Mouse (Mus musculus): Measurements from ENCODE around the gene Capn2. TPM values are rescaled to one million over a fixed set of nuclear protein-coding genes. Genes with fewer than 3 reads are reported as not detected.

Capn2 gene
- polyA plus RNA-seq, 1 experiment from 2014 or later: 135 TPM

DNA sequence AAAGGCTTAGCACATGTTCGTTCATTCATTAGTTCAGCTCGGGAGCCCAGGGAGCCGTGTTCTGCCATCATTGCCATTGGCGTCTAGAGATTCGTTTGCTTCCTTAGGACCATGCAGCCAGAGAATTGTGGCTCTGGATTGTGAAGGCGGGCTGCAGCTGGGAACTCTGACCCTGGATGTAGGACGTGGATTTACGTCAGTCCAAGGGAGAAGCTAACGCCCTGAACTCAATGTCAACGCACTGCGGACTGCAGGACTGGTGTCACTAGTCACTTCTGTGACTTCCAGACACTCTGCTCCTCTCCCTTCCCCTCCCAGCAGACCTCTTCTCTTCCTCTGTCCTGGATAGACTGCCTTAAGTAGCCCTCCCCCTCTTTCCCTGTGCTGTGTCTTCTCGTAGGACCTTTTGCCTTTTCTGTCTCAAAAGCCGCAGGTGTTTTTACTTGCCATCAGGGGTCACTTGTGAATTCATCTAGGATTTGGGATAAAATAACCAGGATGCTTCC, 9.9 kb upstream of the Capn2 start:
- no peak overlapping the region for H3K9ac ChIP-seq (replicated peaks; ENCODE audit: low read depth)
- 56% methylated on average over 13 of the region's 13 CpGs for WGBS
- no peaks in the 10 kb centered on the region for H3K9me3 ChIP-seq (ENCODE audit: low read length)
- H3K27ac ChIP-seq (ENCODE audit: low read length): no peak overlapping the region
- DNase-seq (ENCODE audit: low spot score): no peak
- ATAC-seq: no peak
- H3K4me3 ChIP-seq (ENCODE audit: low read depth, low read length): no peak overlapping the region
- H3K4me1 ChIP-seq (ENCODE audit: insufficient read depth, low read depth, low read length): peaks cover 5% of the 10 kb centered on the region; the same call in 1 of the 2 replicates
- TF ChIP-seq CTCF (IDR thresholded peaks at IDR 0.05) (no peak), EP300 (IDR thresholded peaks at IDR 0.05) (no peak)
- H3K4me2 ChIP-seq (replicated peaks; ENCODE audit: low read depth, low read length): no peak overlapping the region
- H3K36me3 ChIP-seq (ENCODE audit: insufficient read depth, low read length): no peaks in the 10 kb centered on the region
- H3K27me3 ChIP-seq (replicated peaks; ENCODE audit: insufficient read depth, low read length): no peaks in the 10 kb centered on the region

DNA sequence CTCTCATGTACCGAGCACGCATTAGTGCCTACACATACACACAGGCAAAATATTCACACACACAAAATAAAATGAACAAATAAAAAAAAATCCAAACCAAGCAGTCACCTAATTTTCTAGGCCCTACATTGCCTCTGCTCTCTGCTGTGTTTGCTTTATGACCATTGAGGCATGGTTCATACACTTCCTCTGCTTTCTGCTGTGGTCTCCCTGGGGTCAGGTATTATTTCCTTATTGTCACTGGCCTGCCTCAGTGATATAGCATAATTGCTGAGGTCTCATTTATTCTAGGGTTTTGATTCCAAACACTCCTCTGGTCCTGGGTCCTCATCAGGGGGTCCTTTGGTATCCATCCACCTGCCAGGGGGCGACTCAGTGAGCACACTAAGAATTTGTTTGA, 8.2 kb upstream of the Capn2 start:
- H3K27me3 ChIP-seq (replicated peaks; ENCODE audit: insufficient read depth, low read length): no peaks in the 10 kb centered on the region
- no peaks in the 10 kb centered on the region for H3K36me3 ChIP-seq (ENCODE audit: insufficient read depth, low read length)
- WGBS: 89% methylated on average over 3 of the region's 3 CpGs
- H3K9me3 ChIP-seq (ENCODE audit: low read length): no peaks in the 10 kb centered on the region
- H3K4me3 ChIP-seq (ENCODE audit: low read depth, low read length): no peak overlapping the region
- no peak overlapping the region for H3K4me2 ChIP-seq (replicated peaks; ENCODE audit: low read depth, low read length)
- no peak for DNase-seq (ENCODE audit: low spot score)
- H3K27ac ChIP-seq (ENCODE audit: low read length): no peak overlapping the region
- ATAC-seq: no peak
- TF ChIP-seq CTCF (IDR thresholded peaks at IDR 0.05) (no peak), EP300 (IDR thresholded peaks at IDR 0.05) (no peak)
- peaks cover 5% of the 10 kb centered on the region; the same call in 1 of the 2 replicates for H3K4me1 ChIP-seq (ENCODE audit: insufficient read depth, low read depth, low read length)
- no peak overlapping the region for H3K9ac ChIP-seq (replicated peaks; ENCODE audit: low read depth)

DNA sequence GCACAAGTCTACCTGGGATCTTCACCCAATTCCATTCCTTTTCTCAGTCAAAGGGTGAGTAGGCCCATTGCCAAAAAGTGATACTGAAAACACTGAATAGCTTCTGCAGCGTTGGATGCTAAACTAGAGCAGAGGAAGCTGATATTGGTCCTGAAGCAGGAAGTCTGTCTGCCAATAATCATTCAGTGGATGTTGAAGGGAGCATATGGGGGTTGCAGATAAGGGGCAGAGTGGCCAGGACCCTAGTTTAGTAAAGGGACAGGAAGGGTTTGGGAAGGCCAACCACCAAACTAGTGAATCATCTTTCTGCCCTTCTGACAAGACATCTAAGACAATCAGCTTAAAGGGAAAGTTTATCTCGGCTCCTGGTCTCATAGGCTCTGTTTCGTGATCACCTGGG, 6.3 kb upstream of the Capn2 start:
- WGBS: 71% methylated on average over 3 of the region's 3 CpGs
- no peak for ATAC-seq
- no peak for TF ChIP-seq EP300 (IDR thresholded peaks at IDR 0.05)
- TF ChIP-seq CTCF (IDR thresholded peaks at IDR 0.05): no peak

DNA sequence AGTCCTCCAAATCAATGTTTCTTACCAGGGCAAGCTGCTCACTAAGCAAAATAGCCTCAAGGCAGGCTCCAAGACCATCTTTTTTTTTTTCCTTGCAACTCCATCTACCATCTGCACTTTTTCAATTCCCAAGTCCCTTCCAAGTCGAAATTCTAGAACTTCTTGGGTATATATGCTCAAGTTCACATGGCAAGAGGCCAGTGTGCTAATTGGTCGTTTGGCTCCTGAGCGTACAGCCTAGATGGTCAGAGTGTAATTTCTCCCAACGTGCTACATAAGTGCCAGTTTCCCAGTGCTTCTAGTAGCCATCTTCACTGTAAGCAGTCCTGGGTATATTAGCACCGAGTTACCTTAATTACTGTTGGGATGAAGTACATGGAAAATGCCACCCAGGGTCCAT, 5.6 kb upstream of the Capn2 start:
- Histone ChIP-seq H3K27me3 (replicated peaks; ENCODE audit: insufficient read depth, low read length) (no peaks in the 10 kb centered on the region), H3K4me1 (ENCODE audit: insufficient read depth, low read depth, low read length) (peaks cover 9% of the 10 kb centered on the region), H3K27ac (ENCODE audit: low read length) (no peak overlapping the region), H3K9me3 (ENCODE audit: low read length) (no peaks in the 10 kb centered on the region), H3K9ac (replicated peaks; ENCODE audit: low read depth) (no peak overlapping the region), H3K4me2 (replicated peaks; ENCODE audit: low read depth, low read length) (no peak overlapping the region), H3K4me3 (ENCODE audit: low read depth, low read length) (no peak overlapping the region), H3K36me3 (ENCODE audit: insufficient read depth, low read length) (no peaks in the 10 kb centered on the region)
- DNase-seq (ENCODE audit: low spot score): no peak
- 58% methylated on average over 5 of the region's 5 CpGs for WGBS
- ATAC-seq: no peak
- TF ChIP-seq CTCF (IDR thresholded peaks at IDR 0.05) (no peak), EP300 (IDR thresholded peaks at IDR 0.05) (no peak)

More for the DNA sequence above, 6.3 kb upstream of the Capn2 start:
- Histone ChIP-seq H3K9me3 (ENCODE audit: low read length) (no peaks in the 10 kb centered on the region), H3K4me1 (ENCODE audit: insufficient read depth, low read depth, low read length) (peaks cover 14% of the 10 kb centered on the region), H3K4me2 (replicated peaks; ENCODE audit: low read depth, low read length) (no peak overlapping the region), H3K4me3 (ENCODE audit: low read depth, low read length) (no peak overlapping the region), H3K27ac (ENCODE audit: low read length) (no peak overlapping the region), H3K27me3 (replicated peaks; ENCODE audit: insufficient read depth, low read length) (no peaks in the 10 kb centered on the region), H3K36me3 (ENCODE audit: insufficient read depth, low read length) (no peaks in the 10 kb centered on the region), H3K9ac (replicated peaks; ENCODE audit: low read depth) (no peak overlapping the region)
- no peak for DNase-seq (ENCODE audit: low spot score)

DNA sequence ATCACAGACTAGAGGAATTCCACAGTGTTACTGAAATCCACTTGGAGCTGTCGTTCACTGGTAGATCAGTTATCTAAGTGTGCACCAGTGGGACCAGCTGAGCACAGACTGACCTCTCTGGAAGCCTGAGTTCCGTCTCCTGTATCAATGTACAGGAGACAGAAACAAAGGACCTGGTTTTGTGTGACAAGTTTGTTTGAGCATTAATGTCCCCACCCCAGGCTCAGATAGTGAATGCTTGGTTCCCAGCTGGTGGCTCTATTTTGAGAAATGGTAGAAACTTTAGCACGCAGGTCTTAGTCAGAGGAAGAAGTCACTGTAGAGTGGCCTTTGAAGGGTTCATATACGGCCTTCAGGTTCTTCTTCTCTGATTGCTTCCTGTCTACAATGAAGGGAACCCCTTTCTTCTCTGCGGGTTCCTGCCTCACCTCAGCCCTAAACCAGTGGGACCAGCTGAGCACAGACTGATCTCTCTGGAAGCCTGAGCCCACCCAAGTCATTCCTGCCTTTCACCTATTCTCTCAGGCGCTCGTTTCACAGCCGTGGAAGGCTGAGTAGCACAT, 3.6 kb upstream of the Capn2 start:
- DNase-seq (ENCODE audit: low spot score): no peak
- WGBS: 73% methylated on average over 8 of the region's 8 CpGs
- ATAC-seq: no peak
- no peaks in the 10 kb centered on the region for H3K27me3 ChIP-seq (replicated peaks; ENCODE audit: insufficient read depth, low read length)
- no peak overlapping the region for H3K4me3 ChIP-seq (ENCODE audit: low read depth, low read length)
- H3K27ac ChIP-seq (ENCODE audit: low read length): peak overlapping the region; percentile 73; the same call in 1 of the 2 replicates
- peaks cover 12% of the 10 kb centered on the region for H3K4me1 ChIP-seq (ENCODE audit: insufficient read depth, low read depth, low read length)
- no peaks in the 10 kb centered on the region for H3K9me3 ChIP-seq (ENCODE audit: low read length)
- H3K4me2 ChIP-seq (replicated peaks; ENCODE audit: low read depth, low read length): no peak overlapping the region
- H3K36me3 ChIP-seq (ENCODE audit: insufficient read depth, low read length): no peaks in the 10 kb centered on the region
- no peak for TF ChIP-seq CTCF (IDR thresholded peaks at IDR 0.05)
- no peak for TF ChIP-seq EP300 (IDR thresholded peaks at IDR 0.05)
- no peak overlapping the region for H3K9ac ChIP-seq (replicated peaks; ENCODE audit: low read depth)

DNA sequence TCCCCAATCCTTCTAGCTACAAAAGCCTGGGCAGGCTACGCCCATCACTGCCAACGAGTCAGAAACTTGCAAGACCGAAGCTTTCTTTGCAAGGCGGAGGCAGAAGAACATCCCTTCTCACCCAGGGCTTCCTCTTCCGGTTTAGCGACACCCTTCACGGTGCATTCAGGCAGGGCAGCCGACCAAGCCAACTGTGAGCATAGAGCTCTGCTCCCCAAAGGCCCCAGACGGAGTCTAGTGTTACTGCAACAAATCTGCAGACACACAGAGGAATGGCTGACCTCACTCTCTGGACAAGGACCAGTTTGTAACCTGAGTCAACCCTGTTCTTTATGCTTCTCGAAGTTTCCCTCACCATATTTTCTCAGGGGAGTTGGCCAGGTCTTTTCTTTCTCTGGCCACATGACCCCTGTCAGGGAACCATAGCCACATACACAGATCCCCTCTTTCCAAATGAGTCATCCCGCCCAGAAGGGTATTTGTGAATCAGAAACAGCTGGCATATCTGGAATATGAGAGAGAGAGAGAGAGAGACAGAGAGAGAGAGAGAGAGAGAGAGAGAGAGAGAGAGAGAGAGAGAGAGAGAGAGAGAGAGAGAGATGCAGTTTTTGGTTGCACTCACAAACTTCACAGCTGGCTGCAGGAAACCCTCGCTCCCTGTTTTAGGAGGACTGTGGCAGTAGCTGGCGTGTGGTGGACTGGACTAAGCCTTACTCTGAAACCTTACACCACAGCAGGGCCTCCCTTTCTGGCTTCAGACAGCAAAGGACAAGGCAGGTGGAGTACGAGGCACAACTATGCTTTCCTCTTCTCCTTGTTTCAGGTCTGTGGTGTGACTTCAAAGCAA, 2.9 kb upstream of the Capn2 start:
- Histone ChIP-seq H3K27me3 (replicated peaks; ENCODE audit: insufficient read depth, low read length) (no peaks in the 10 kb centered on the region), H3K27ac (ENCODE audit: low read length) (peak overlapping the region; percentile 73), H3K9ac (replicated peaks; ENCODE audit: low read depth) (no peak overlapping the region), H3K4me2 (replicated peaks; ENCODE audit: low read depth, low read length) (peak overlapping the region; percentile 22), H3K9me3 (ENCODE audit: low read length) (no peaks in the 10 kb centered on the region), H3K36me3 (ENCODE audit: insufficient read depth, low read length) (no peaks in the 10 kb centered on the region), H3K4me3 (ENCODE audit: low read depth, low read length) (no peak overlapping the region), H3K4me1 (ENCODE audit: insufficient read depth, low read depth, low read length) (peaks cover 19% of the 10 kb centered on the region)
- DNase-seq (ENCODE audit: low spot score) (peak; percentile 93), ATAC-seq (peak; percentile 69)
- peak; percentile 29; the same call in 1 of the 2 replicates for TF ChIP-seq CTCF (IDR thresholded peaks at IDR 0.05)
- peak; percentile 68 for TF ChIP-seq EP300 (IDR thresholded peaks at IDR 0.05)
- WGBS: 17% methylated on average over 14 of the region's 14 CpGs
